Mouse (Mus musculus) adrenal gland, postnatal 10 days (tissue): ENCODE measurements around the gene Rhod. TPM values are rescaled to one million over a fixed set of nuclear protein-coding genes. Genes with fewer than 3 reads are reported as not detected.
"Not testable (repeated sequence)": the region's sequence is repeated elsewhere in the genome, so short reads cannot be mapped to it uniquely, and the experiment has no call there.

Experiments
- DNase-seq: peaks from one replicate; pipeline ENCODE4 v3.0.0; 2021; ENCODE audit warnings: mixed read lengths
- total RNA-seq, 2 experiments: library from RNA; stranded (reverse); gene quantifications; 2 replicates each; pipeline ENCODE4 v1.2.3; 2021

Rhod gene
- total RNA-seq, 2 experiments from 2014 or later = 13.7 to 15.4 TPM

- no peak for DNase-seq
Observed at GRCm38 (mm10) chr19:4414631-4415030, 24.6 kb downstream of the Rhod start.

- no peak for DNase-seq
Observed at GRCm38 (mm10) chr19:4409062-4409461, 30.2 kb downstream of the Rhod start.

- no peak for DNase-seq
Observed at GRCm38 (mm10) chr19:4404840-4405239, 34.4 kb downstream of the Rhod start.

- DNase-seq = no peak
Observed at GRCm38 (mm10) chr19:4398959-4399358, 40.3 kb downstream of the Rhod start.

- DNase-seq = no peak
Observed at GRCm38 (mm10) chr19:4398630-4398948, 40.6 kb downstream of the Rhod start.

GRCm38 (mm10) chr19:4397798-4398629 lies 41.2 kb downstream of the Rhod start, which contains the start of gene Kdm2a:
TSS of gene Kdm2a (minus strand) at chr19:4398285.
- DNase-seq = peak; percentile 71

GRCm38 (mm10) chr19:4396998-4397797 lies 42.0 kb downstream of the Rhod start:
- DNase-seq = peak; percentile 96

GRCm38 (mm10) chr19:4396081-4396997 lies 42.9 kb downstream of the Rhod start:
- peak; percentile 53 for DNase-seq

GRCm38 (mm10) chr19:4387276-4387675 lies 52.0 kb downstream of the Rhod start:
- no peak for DNase-seq

GRCm38 (mm10) chr19:4385026-4385425 lies 54.2 kb downstream of the Rhod start:
- no peak for DNase-seq

GRCm38 (mm10) chr19:4384322-4384721 lies 54.9 kb downstream of the Rhod start:
- no peak for DNase-seq

- peak; percentile 14 for DNase-seq
Observed at GRCm38 (mm10) chr19:4383306-4383705, 55.9 kb downstream of the Rhod start.

- DNase-seq = not testable (repeated sequence)
Observed at GRCm38 (mm10) chr19:4382303-4382702, 56.9 kb downstream of the Rhod start.

Other genes starting within 250 kb of the Rhod start
- gene Tbc1d10c, start 248.1 kb downstream of the Rhod start, total RNA-seq = 1 to 10 TPM; 4.2 to 6.6 TPM
- gene Ppp1ca, start 247.4 kb downstream of the Rhod start, total RNA-seq = 100 to 1,000 TPM; 411 to 414 TPM
- gene Rad9a, start 237.8 kb downstream of the Rhod start, total RNA-seq = 10 to 100 TPM in 1 of 2 experiments, 1 to 10 TPM in 1; 7.4 to 10.8 TPM
- 1 to 10 TPM; 8.3 to 9.8 TPM for gene Clcf1, start 225.2 kb downstream of the Rhod start, total RNA-seq
- not detected for gene AC109138.7, start 225.1 kb downstream of the Rhod start, total RNA-seq
- gene Pold4, start 207.5 kb downstream of the Rhod start, total RNA-seq = 10 to 100 TPM; 34.7 to 35.6 TPM
- gene Ssh3, start 170.3 kb downstream of the Rhod start, total RNA-seq = 10 to 100 TPM; 16.8 to 21.9 TPM
- 1 to 10 TPM; 3.5 to 8.5 TPM for gene Ankrd13d, start 156.3 kb downstream of the Rhod start, total RNA-seq
- gene Grk2, start 133.2 kb downstream of the Rhod start, total RNA-seq = 10 to 100 TPM; 46.3 to 54.8 TPM
- gene Kdm2a, start 41.1 kb downstream of the Rhod start, total RNA-seq = 10 to 100 TPM; 67.7 to 84.7 TPM
- gene Syt12, start 38.0 kb upstream of the Rhod start, total RNA-seq = 10 to 100 TPM; 18.8 to 22.7 TPM
- gene 2010003K11Rik, start 59.2 kb upstream of the Rhod start, total RNA-seq = 10 to 100 TPM in 1 of 2 experiments, 1 to 10 TPM in 1; 9.4 to 16.1 TPM
- gene Pcx, start 71.0 kb upstream of the Rhod start, total RNA-seq = 100 to 1,000 TPM; 330 to 427 TPM
- gene Lrfn4, start 176.2 kb upstream of the Rhod start, total RNA-seq = 10 to 100 TPM in 1 of 2 experiments, 1 to 10 TPM in 1; 7.3 to 10.2 TPM
- gene Rce1, start 186.2 kb upstream of the Rhod start, total RNA-seq = 10 to 100 TPM; 23.7 to 30.9 TPM